Mouse (Mus musculus) lung, postnatal 0 days (tissue): ENCODE measurements around the gene Preb. TPM values are rescaled to one million over a fixed set of nuclear protein-coding genes. Genes with fewer than 3 reads are reported as not detected.

Experiments used
- ATAC-seq: fragments of 200-750 bp; cut with Nextera tagmentation; 2 replicates; pipeline ENCODE4 v1.8.0; 2017; ENCODE audit warnings: moderate library complexity
- DNase-seq: peaks from one replicate; pipeline ENCODE4 v3.0.0-alpha.2; 2016; ENCODE audit warnings: low spot score
- H3K27ac ChIP-seq: fragments of 300-500 bp; sonication (generic); 2 replicates; pipeline ENCODE4 v1.5.1; 2014; ENCODE audit warnings: antibody characterized with exemption, mild to moderate bottlenecking, low read length, mixed read lengths
- H3K27me3 ChIP-seq: fragments of 300-500 bp; sonication (generic); replicated peaks from 2 replicates; pipeline ENCODE4 v1.6.1; 2014; ENCODE audit warnings: low read length, mixed read lengths; ENCODE audit not compliant: insufficient read depth
- H3K36me3 ChIP-seq: fragments of 300-500 bp; sonication (generic); 2 replicates; pipeline ENCODE4 v1.6.1; 2014; ENCODE audit warnings: low read length, mixed read lengths; ENCODE audit not compliant: insufficient read depth
- H3K4me1 ChIP-seq: fragments of 300-500 bp; sonication (generic); 2 replicates; pipeline ENCODE4 v1.6.1; 2014; ENCODE audit warnings: antibody characterized with exemption, low read depth, low read length, mixed read lengths; ENCODE audit not compliant: insufficient read depth
- H3K4me2 ChIP-seq: fragments of 300-500 bp; sonication (generic); replicated peaks from 2 replicates; pipeline ENCODE4 v1.6.1; 2014; ENCODE audit warnings: low read depth, mild to moderate bottlenecking, low read length, moderate library complexity, mixed read lengths
- H3K4me3 ChIP-seq: fragments of 300-500 bp; sonication (generic); 2 replicates; pipeline ENCODE4 v1.5.1; 2014; ENCODE audit warnings: low read depth, low read length
- H3K9ac ChIP-seq: fragments of 300-500 bp; sonication (generic); replicated peaks from 2 replicates; pipeline ENCODE4 v1.6.1; 2014; ENCODE audit warnings: low read depth, mild to moderate bottlenecking
- H3K9me3 ChIP-seq: fragments of 300-500 bp; sonication (generic); 2 replicates; pipeline ENCODE4 v1.6.1; 2016; ENCODE audit warnings: low read length, mixed read lengths
- CTCF ChIP-seq: IDR thresholded peaks from 2 replicates; pipeline ENCODE4 v1.5.1; 2016; ENCODE audit warnings: antibody characterized with exemption, mild to moderate bottlenecking
- EP300 ChIP-seq: IDR thresholded peaks from 2 replicates; pipeline ENCODE4 v1.6.1; 2016; ENCODE audit warnings: antibody characterized with exemption, mild to moderate bottlenecking, control low read depth
- WGBS: fragments of 180-500 bp; shearing (Covaris S2); extraction: QIAGEN DNeasy Blood & Tissue Kit; methylation state at CpG from one replicate; pipeline ENCODE4 v1.1.7; 2014; 5-methylcytosine and 5-hydroxymethylcytosine counted together
- polyA plus RNA-seq: library from polyadenylated mRNA; unstranded; fragments of >200 nt; fragmentation: Nextera tagmentation; extraction: Ambion mirVana; gene quantifications from 2 replicates; pipeline ENCODE4 v1.2.1, GENCODE M21; 2015

Preb gene
- polyA plus RNA-seq, 1 experiment from 2014 or later, result 76.5 TPM

- H3K9ac ChIP-seq, result no peak overlapping the region
- peak; percentile 88 for ATAC-seq
- WGBS, result 2% methylated on average over 7 of the region's 7 CpGs
Observed at GRCm38 (mm10) chr5:30915974-30916433, 44.2 kb downstream of the Preb start.

DNA sequence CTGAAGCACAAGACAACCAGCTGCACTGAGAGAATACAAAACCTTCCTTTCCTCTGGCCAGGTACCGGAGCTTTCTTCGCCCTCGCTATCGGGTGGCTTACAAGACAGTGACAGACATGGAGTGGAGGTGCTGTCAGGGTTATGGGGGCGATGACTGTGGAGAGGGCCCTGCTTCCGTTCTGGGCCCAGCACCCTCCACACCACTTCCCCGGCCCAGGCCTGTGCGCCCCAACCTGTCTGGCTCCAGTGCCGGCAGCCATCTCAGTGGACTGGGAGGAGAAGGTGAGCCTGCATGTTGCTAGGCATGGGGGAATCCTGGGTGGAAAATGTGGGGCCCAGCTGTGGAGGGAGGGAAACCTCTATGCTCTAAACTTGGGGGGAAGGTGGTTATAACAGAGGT is 44.7 kb downstream of the Preb start:
- no peaks in the 10 kb centered on the region for H3K9me3 ChIP-seq
- no peak for ATAC-seq
- DNase-seq, result peak; percentile 19
- H3K4me1 ChIP-seq, result peaks cover 12% of the 10 kb centered on the region; the same call in 1 of the 2 replicates
- 31% methylated on average over 9 of the region's 9 CpGs for WGBS
- H3K27ac ChIP-seq, result peak overlapping the region; percentile 82
- H3K4me3 ChIP-seq, result peak overlapping the region; percentile 43
- H3K36me3 ChIP-seq, result peaks cover 12% of the 10 kb centered on the region; the same call in 1 of the 2 replicates
- no peak for TF ChIP-seq EP300
- no peak for TF ChIP-seq CTCF
- H3K9ac ChIP-seq, result peak overlapping the region; percentile 29; the same call in 1 of the 2 replicates
- peak overlapping the region; percentile 54 for H3K4me2 ChIP-seq
- H3K27me3 ChIP-seq, result no peaks in the 10 kb centered on the region

More at GRCm38 (mm10) chr5:30915974-30916433, 44.2 kb downstream of the Preb start:
- peak overlapping the region; percentile 43; the same call in 1 of the 2 replicates for H3K4me3 ChIP-seq
- peak overlapping the region; percentile 82 for H3K27ac ChIP-seq
- peak; percentile 87 for TF ChIP-seq CTCF
- peak; percentile 93 for TF ChIP-seq EP300
- H3K27me3 ChIP-seq, result no peaks in the 10 kb centered on the region
- peak overlapping the region; percentile 54 for H3K4me2 ChIP-seq
- H3K4me1 ChIP-seq, result peaks cover 12% of the 10 kb centered on the region; the same call in 1 of the 2 replicates
- H3K9me3 ChIP-seq, result no peaks in the 10 kb centered on the region
- peak; percentile 99 for DNase-seq
- peaks cover 12% of the 10 kb centered on the region; the same call in 1 of the 2 replicates for H3K36me3 ChIP-seq

GRCm38 (mm10) chr5:30914849-30915248 is 45.3 kb downstream of the Preb start:
- WGBS, result 41% methylated on average over 6 of the region's 6 CpGs
- peak overlapping the region; percentile 82 for H3K27ac ChIP-seq
- no peaks in the 10 kb centered on the region for H3K27me3 ChIP-seq
- peak overlapping the region; percentile 29; the same call in 1 of the 2 replicates for H3K9ac ChIP-seq
- ATAC-seq (no peak), DNase-seq (peak; percentile 24)
- no peaks in the 10 kb centered on the region for H3K9me3 ChIP-seq
- TF ChIP-seq CTCF, result no peak
- no peak for TF ChIP-seq EP300
- H3K4me3 ChIP-seq, result peak overlapping the region; percentile 43
- peaks cover 12% of the 10 kb centered on the region; the same call in 1 of the 2 replicates for H3K4me1 ChIP-seq
- peak overlapping the region; percentile 54 for H3K4me2 ChIP-seq
- H3K36me3 ChIP-seq, result peaks cover 11% of the 10 kb centered on the region; the same call in 1 of the 2 replicates

DNA sequence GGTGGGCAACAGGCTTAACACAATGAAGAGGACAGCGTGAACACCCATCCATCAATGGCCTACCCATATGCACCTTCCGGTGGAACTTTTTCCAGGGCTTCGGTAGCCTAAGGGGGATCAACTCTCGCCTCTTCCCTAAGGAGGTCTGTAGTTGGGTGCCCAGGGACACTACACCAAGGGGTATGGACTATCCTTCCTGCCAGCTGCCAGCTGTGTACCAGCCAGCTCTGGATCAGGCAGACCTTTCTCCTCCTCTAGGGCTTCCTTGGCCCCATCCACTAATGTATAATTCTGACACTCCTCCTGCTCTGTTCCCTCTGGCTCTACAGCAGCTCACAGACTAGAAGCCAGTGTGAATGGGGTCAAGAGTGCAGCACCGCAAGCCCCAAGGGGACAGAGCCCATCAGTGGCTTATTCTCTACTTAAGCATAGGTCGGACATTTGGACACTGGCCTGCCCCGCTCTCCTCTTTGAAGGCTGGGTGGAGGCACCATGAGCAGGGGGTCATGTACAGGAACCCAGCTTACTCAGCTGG is 46.0 kb downstream of the Preb start:
- Histone ChIP-seq H3K9me3 (no peaks in the 10 kb centered on the region), H3K27ac (peak overlapping the region; percentile 82), H3K4me3 (peak overlapping the region; percentile 43), H3K9ac (peak overlapping the region; percentile 29), H3K36me3 (peaks cover 8% of the 10 kb centered on the region; the same call in 1 of the 2 replicates), H3K27me3 (no peaks in the 10 kb centered on the region), H3K4me2 (peak overlapping the region; percentile 54), H3K4me1 (peaks cover 12% of the 10 kb centered on the region; the same call in 1 of the 2 replicates)
- no peak for ATAC-seq
- TF ChIP-seq CTCF (no peak), EP300 (no peak)
- 20% methylated on average over 7 of the region's 7 CpGs for WGBS
- DNase-seq, result no peak

DNA sequence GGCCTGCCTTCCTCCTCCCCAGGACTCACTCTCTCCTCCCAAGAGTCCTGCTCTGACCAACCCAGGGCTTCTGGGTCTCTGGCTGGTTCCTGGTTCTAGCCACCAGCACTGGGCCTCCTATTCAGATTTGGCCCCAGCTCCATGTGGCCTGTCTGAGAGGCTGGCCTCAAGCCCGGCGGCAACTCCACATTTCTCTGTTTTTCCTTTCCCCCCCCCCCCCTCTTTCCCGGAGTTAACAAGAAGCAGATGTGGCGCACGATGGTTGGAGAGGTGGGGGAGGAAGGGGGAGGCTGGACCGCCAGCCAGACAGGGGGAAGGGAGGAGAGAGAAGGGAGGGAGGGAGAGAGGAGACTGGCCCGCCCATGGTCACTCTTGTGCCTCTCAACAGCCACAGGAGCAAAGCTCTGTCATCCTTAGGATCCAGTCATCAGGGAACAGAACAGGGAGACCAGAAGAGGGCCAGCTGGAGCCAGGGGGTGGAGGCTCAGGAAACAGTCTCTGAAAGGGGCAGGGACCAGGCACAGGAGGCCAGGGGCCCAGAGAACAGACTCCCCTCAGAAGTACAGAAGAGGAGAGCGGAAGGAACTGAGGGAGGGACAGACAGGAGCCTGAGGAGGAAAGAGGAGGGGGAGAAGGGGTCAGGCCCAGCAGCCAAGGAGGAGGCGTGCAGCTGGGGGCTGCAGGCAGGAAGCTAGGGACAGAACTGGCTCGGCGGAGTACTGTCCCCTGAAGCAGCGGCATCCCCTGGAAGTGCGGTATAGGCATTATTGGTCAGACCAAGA is 46.9 kb downstream of the Preb start, which contains the start of gene Emilin1:
Emilin1 (plus strand) TSS at position 343 of the 782 bp plus-strand sequence.
- peaks cover 15% of the 10 kb centered on the region for H3K4me1 ChIP-seq
- WGBS, result 10% methylated on average over 12 of the region's 13 CpGs
- H3K27me3 ChIP-seq, result no peaks in the 10 kb centered on the region
- peaks cover 6% of the 10 kb centered on the region; the same call in 1 of the 2 replicates for H3K36me3 ChIP-seq
- peak within 1 kb of the TSS; percentile 82 for H3K27ac ChIP-seq
- DNase-seq (peak; percentile 95), ATAC-seq (peak; percentile 69)
- H3K9me3 ChIP-seq, result no peaks in the 10 kb centered on the region
- peak; percentile 30 for TF ChIP-seq CTCF
- no peak for TF ChIP-seq EP300
- H3K4me3 ChIP-seq, result peak within 1 kb of the TSS; percentile 43
- peak within 1 kb of the TSS; percentile 29 for H3K9ac ChIP-seq
- peak within 1 kb of the TSS; percentile 54 for H3K4me2 ChIP-seq

DNA sequence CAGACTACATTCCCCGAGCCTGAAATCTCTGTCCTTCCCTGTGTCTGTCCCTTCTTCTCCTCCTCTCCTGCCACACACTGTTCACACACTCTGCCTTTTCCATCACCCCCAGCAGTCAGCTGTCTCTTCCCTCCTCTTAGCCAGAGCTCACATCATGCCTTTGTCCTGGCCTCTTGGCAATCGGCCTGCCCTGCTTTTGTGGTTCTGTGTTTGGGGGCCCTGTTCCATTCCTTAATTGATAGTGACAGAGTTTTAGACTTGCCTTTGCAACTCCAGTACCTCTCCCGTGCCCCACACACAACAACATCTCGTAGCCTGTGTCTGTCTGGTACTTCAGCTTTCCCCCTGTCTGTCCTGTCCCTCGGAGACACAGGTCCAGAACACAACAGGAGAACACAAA is 48.0 kb downstream of the Preb start:
- Histone ChIP-seq H3K36me3 (no peaks in the 10 kb centered on the region), H3K9ac (no peak overlapping the region), H3K4me2 (no peak overlapping the region), H3K27me3 (no peaks in the 10 kb centered on the region), H3K27ac (peak overlapping the region; percentile 82), H3K4me1 (peaks cover 19% of the 10 kb centered on the region), H3K9me3 (no peaks in the 10 kb centered on the region), H3K4me3 (no peak overlapping the region)
- ATAC-seq (no peak), DNase-seq (peak; percentile 21)
- WGBS, result 43% methylated on average over 5 of the region's 5 CpGs
- TF ChIP-seq EP300, result no peak
- TF ChIP-seq CTCF, result no peak
